Mouse (Mus musculus) MEL (cell line): ENCODE results near the gene Rerg.

Experiments
- BHLHE40 ChIP-seq: IDR thresholded peaks from 2 replicates; pipeline ENCODE4 v1.6.1; 2012; ENCODE audit warnings: low read depth, mild to moderate bottlenecking, inconsistent platforms, low read length, improper control_type of control experiment, borderline replicate concordance
- CTCF ChIP-seq, 3 experiments: IDR thresholded peaks in 2 of 3; conservative IDR thresholded peaks in 1 of 3; 2 replicates each; pipeline ENCODE4 v1.5.1; 2011 to 2012; ENCODE audit warnings: low read length in 3 of 3, low read depth in 2 of 3, mild to moderate bottlenecking in 2 of 3, improper control_type of control experiment in 1 of 3, inconsistent platforms in 1 of 3, mixed read lengths in 1 of 3, moderate library complexity in 1 of 3; ENCODE audit not compliant: control insufficient read depth in 1 of 3, insufficient read depth in 1 of 3, poor library complexity in 1 of 3, severe bottlenecking in 1 of 3
- GATA1 ChIP-seq: IDR thresholded peaks from 2 replicates; pipeline ENCODE4 v1.6.1; 2011; ENCODE audit warnings: low read depth, low read length, improper control_type of control experiment
- MAX ChIP-seq: IDR thresholded peaks from 2 replicates; pipeline ENCODE4 v1.6.1; 2011; ENCODE audit warnings: low read length, improper control_type of control experiment
- MYB ChIP-seq: IDR thresholded peaks from 2 replicates; pipeline ENCODE4 v1.6.1; 2011; ENCODE audit warnings: mild to moderate bottlenecking, low read depth, low read length, improper control_type of control experiment
- POLR2A ChIP-seq, 2 experiments: IDR thresholded peaks; 2 replicates each; pipeline ENCODE4 v1.6.1; 2011 to 2012; ENCODE audit warnings: low read length in 2 of 2, mild to moderate bottlenecking in 2 of 2, control low read depth in 1 of 2, improper control_type of control experiment in 1 of 2, low read depth in 1 of 2, moderate library complexity in 1 of 2; ENCODE audit not compliant: control insufficient read depth in 1 of 2, insufficient read depth in 1 of 2, poor library complexity in 1 of 2
- RAD21 ChIP-seq: IDR thresholded peaks from 2 replicates; pipeline ENCODE4 v1.6.1; 2011; ENCODE audit warnings: mild to moderate bottlenecking, low read depth, low read length, improper control_type of control experiment
- TAL1 ChIP-seq: IDR thresholded peaks from 2 replicates; pipeline ENCODE4 v1.6.1; 2012; ENCODE audit warnings: mild to moderate bottlenecking, inconsistent platforms, low read length, moderate library complexity, mixed read lengths

DNA sequence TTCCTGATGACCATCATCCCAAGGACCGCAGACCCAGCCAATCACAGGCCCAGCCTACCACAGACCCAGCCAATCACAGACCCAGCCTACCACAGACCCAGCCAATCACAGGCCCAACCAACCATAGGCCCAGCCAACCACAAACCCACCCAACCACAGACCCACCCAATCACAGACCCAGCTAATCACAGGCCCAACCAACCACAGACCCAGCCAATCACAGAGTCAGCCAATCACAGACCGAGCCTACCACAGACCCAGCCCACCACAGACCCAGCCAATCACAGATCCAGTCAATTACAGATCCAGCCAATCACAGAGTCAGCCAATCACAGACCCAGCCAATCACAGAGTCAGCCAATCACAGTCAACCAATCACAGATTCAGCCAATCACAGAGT, 23.4 kb downstream of the Rerg start:
- TF ChIP-seq CTCF (IDR thresholded peaks at IDR 0.05 in 2 of 3, conservative IDR thresholded peaks at IDR 0.05 in 1 of 3; ENCODE audit: control insufficient read depth in 1 of 3, insufficient read depth in 1 of 3, low read depth in 2 of 3, low read length in 3 of 3, poor library complexity in 1 of 3, severe bottlenecking in 1 of 3) = no peak
- TF ChIP-seq TAL1 = no peak
- TF ChIP-seq BHLHE40 = no peak
- no peak for TF ChIP-seq MYB
- TF ChIP-seq GATA1 = no peak
- no peak for TF ChIP-seq POLR2A (IDR thresholded peaks at IDR 0.05; ENCODE audit: control insufficient read depth in 1 of 2, insufficient read depth in 1 of 2, low read depth in 1 of 2, low read length in 2 of 2, poor library complexity in 1 of 2)
- no peak for TF ChIP-seq MAX
- no peak for TF ChIP-seq RAD21
